ENCODE assay signal across 8 mouse cellular contexts in the genomic region with DNA sequence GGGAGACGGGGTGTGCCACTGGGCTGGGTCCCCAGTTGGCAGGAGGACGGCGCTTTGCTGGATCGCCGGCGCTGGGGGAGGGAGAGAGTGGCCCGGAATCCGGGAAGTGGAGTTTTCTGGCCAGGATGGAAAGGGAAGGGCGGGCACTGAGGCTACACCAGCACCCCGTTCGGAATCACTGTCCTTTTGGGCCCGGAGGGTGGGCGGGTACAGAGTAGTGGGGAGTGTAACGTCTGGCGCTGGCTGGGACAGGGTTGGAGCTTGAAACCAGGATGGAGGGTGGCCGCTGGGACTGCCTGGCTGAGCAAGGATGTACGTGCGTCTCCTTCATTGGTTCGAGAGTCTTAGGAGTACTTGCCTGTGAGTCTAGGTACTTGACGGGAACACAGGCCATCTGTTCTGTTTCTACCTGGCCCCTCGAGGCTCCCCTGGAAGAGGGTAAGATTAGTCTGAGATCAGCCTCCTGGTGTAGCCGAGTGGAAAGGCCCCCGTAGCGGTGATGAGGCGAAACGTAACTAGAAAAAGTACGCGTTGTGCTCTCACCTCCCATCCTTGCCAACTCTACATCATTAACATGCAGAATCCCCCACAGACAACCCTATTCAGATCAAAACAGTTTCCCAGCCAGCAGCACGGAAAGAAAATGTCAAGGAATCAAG. TPM values are rescaled to one million over a fixed set of nuclear protein-coding genes. Genes with fewer than 3 reads are reported as not detected.
DNase-seq lines count a peak whose midpoint lies in the region; ATAC-seq lines count a peak whose summit lies in the region.

No protein-coding gene starts in this region.

- peaks cover 54% of the 10 kb centered on the region for H3K4me1 ChIP-seq in embryonic facial prominence, embryonic 10.5 days
- H3K4me1 ChIP-seq in limb, embryonic 12.5 days (replicated peaks) = peaks cover 30% of the 10 kb centered on the region
- H3K4me1 ChIP-seq in midbrain, embryonic 13.5 days (replicated peaks) = peaks cover 46% of the 10 kb centered on the region

- DNase-seq in adrenal gland, adult 18-20 months (ENCODE audit: low spot score in 2 of 2) = peak; percentile 49 to 58
- DNase-seq in embryonic facial prominence, embryonic 10.5 days (ENCODE audit: low spot score) = peak; percentile 68
- peak; percentile 31 for DNase-seq in kidney, adult 11 months
- peak; percentile 10 to 18 for DNase-seq in spleen, postnatal 36 days (ENCODE audit: low spot score in 2 of 2)
- DNase-seq in natural killer cell, adult 2 months (ENCODE audit: low spot score in 2 of 2) = no peak

- H3K36me3 ChIP-seq in embryonic facial prominence, embryonic 10.5 days (replicated peaks) = peaks cover 24% of the 10 kb centered on the region
- H3K36me3 ChIP-seq in limb, embryonic 12.5 days = peaks cover 20% of the 10 kb centered on the region
- peaks cover 11% of the 10 kb centered on the region for H3K36me3 ChIP-seq in midbrain, embryonic 13.5 days

- H3K4me2 ChIP-seq in limb, embryonic 12.5 days = peak overlapping the region; percentile 85
- H3K4me2 ChIP-seq in midbrain, embryonic 13.5 days (replicated peaks) = peak overlapping the region; percentile 82

- ATAC-seq in granulocyte monocyte progenitor cell, adult 5-6 weeks (replicated peaks; ENCODE audit: poor library complexity, severe bottlenecking) = peak; percentile 28
- ATAC-seq in limb, embryonic 12.5 days (ENCODE audit: insufficient number of reproducible peaks, insufficient read depth, low FRiP score, low TSS enrichment, low read depth) = peak; percentile 30; the same call in 1 of the 2 replicates
- ATAC-seq in midbrain, embryonic 13.5 days = peak; percentile 73

- WGBS in embryonic facial prominence, embryonic 10.5 days = under 1% methylated on average over 29 of the region's 29 CpGs
- under 1% methylated on average over 29 of the region's 29 CpGs for WGBS in limb, embryonic 12.5 days
- under 1% methylated on average over 29 of the region's 29 CpGs for WGBS in midbrain, embryonic 13.5 days

- H3K4me3 ChIP-seq in embryonic facial prominence, embryonic 10.5 days = peak overlapping the region; percentile 100
- peak overlapping the region; percentile 97 for H3K4me3 ChIP-seq in limb, embryonic 12.5 days (replicated peaks)
- H3K4me3 ChIP-seq in midbrain, embryonic 13.5 days (replicated peaks) = peak overlapping the region; percentile 99

- H3K27ac ChIP-seq in embryonic facial prominence, embryonic 10.5 days (replicated peaks) = peak overlapping the region; percentile 93
- H3K27ac ChIP-seq in limb, embryonic 12.5 days = peak overlapping the region; percentile 93
- H3K27ac ChIP-seq in midbrain, embryonic 13.5 days = peak overlapping the region; percentile 85

- peak overlapping the region; percentile 92 for H3K9ac ChIP-seq in limb, embryonic 12.5 days (replicated peaks)
- H3K9ac ChIP-seq in midbrain, embryonic 13.5 days (replicated peaks) = peak overlapping the region; percentile 95

- H3K27me3 ChIP-seq in embryonic facial prominence, embryonic 10.5 days (replicated peaks; ENCODE audit: low read depth, poor library complexity, severe bottlenecking) = no peaks in the 10 kb centered on the region
- H3K27me3 ChIP-seq in limb, embryonic 12.5 days = no peaks in the 10 kb centered on the region
- H3K27me3 ChIP-seq in midbrain, embryonic 13.5 days = no peaks in the 10 kb centered on the region

- H3K9me3 ChIP-seq in embryonic facial prominence, embryonic 10.5 days = peaks cover 7% of the 10 kb centered on the region
- H3K9me3 ChIP-seq in limb, embryonic 12.5 days = peaks cover 6% of the 10 kb centered on the region
- no peaks in the 10 kb centered on the region for H3K9me3 ChIP-seq in midbrain, embryonic 13.5 days

RNA-seq across cellular contexts. Expression of gene Ccdc6, which starts 1.1 kb away (rescaled TPM):
- total RNA-seq in adrenal gland, adult 18-20 months (2021) = 10 to 100 TPM; 84.9 to 85.0 TPM
- polyA plus RNA-seq in embryonic facial prominence, embryonic 10.5 days (2016; fragmentation: Nextera tagmentation; extraction: Ambion mirVana) = 19.6 and 19.9 TPM in 2 replicates
- 28.6 and 33.8 TPM in 2 replicates for total RNA-seq in granulocyte monocyte progenitor cell, adult 5-6 weeks (2014; fragmentation: Nextera tagmentation)
- total RNA-seq in granulocyte monocyte progenitor cell, adult 5-6 weeks (2017) = 17.7 and 18.8 TPM in 2 replicates
- 14.3 and 15.5 TPM in 2 replicates for polyA plus RNA-seq in limb, embryonic 12.5 days (2016; fragmentation: Nextera tagmentation; extraction: Ambion mirVana)
- polyA plus RNA-seq in midbrain, embryonic 13.5 days (2015; fragmentation: Nextera tagmentation; extraction: Ambion mirVana) = 21.1 and 21.7 TPM in 2 replicates

Comparison
In these comparisons a context has a peak if more than half of its experiments do, and no peak if none do; other contexts are left out.
1. DNase-seq: peak in adrenal gland, adult 18-20 months (2 of 2), embryonic facial prominence, embryonic 10.5 days (single experiment), kidney, adult 11 months (single experiment) and spleen, postnatal 36 days (2 of 2); none in natural killer cell, adult 2 months (0 of 2).
2. Peak in every context shown above with its lines, with median percentiles within 50 percentile points of each other: H3K27ac ChIP-seq, H3K4me3 ChIP-seq and ATAC-seq.